In genomic region chr7:29410402-29410801, GRCm38 (mm10) we compare ENCODE assay signal across 16 mouse cellular contexts.
A peak's percentile ranks its signal among the peaks of the same experiment; 100 is the strongest.
DNase-seq lines count a peak whose midpoint lies in the region; ATAC-seq and TF ChIP-seq lines count a peak whose summit lies in the region.
"Had no signal": no experiment of that assay in that cellular context is flagged by ENCODE, and none has a peak within 500 bp of the region (broad histone marks: within the 10 kb centered on the region; RNA-seq: fewer than 3 reads in every experiment).

No protein-coding gene starts in this region.

- no peak for TF ChIP-seq CTCF in stomach, postnatal 0 days (IDR thresholded peaks at IDR 0.05; ENCODE audit: low read depth)

- H3K4me1 ChIP-seq in hindbrain, embryonic 16.5 days (ENCODE audit: control insufficient read depth, insufficient read depth, low read depth, low read length): peaks cover 20% of the 10 kb centered on the region
- peaks cover 21% of the 10 kb centered on the region for H3K4me1 ChIP-seq in hindbrain, embryonic 12.5 days
- peaks cover 14% of the 10 kb centered on the region for H3K4me1 ChIP-seq in midbrain, embryonic 11.5 days (ENCODE audit: control insufficient read depth, insufficient read depth, low read length)
- H3K4me1 ChIP-seq in midbrain, embryonic 16.5 days (ENCODE audit: control insufficient read depth, insufficient read depth, low read length): no peaks in the 10 kb centered on the region
- peaks cover 9% of the 10 kb centered on the region; the same call in 1 of the 2 replicates for H3K4me1 ChIP-seq in midbrain, embryonic 14.5 days (ENCODE audit: control insufficient read depth, insufficient read depth, low read length)
- peaks cover 8% of the 10 kb centered on the region; the same call in 1 of the 2 replicates for H3K4me1 ChIP-seq in stomach, postnatal 0 days (replicated peaks; ENCODE audit: control insufficient read depth, insufficient read depth)

- TF ChIP-seq EP300 in stomach, postnatal 0 days (optimal IDR thresholded peaks at IDR 0.05): no peak

- H3K4me2 ChIP-seq in hindbrain, embryonic 16.5 days (ENCODE audit: low read length): no peak overlapping the region
- no peak overlapping the region for H3K4me2 ChIP-seq in hindbrain, embryonic 12.5 days (replicated peaks)
- no peak overlapping the region for H3K4me2 ChIP-seq in midbrain, embryonic 11.5 days
- H3K4me2 ChIP-seq in midbrain, embryonic 16.5 days (ENCODE audit: low read length): no peak overlapping the region
- H3K4me2 ChIP-seq in midbrain, embryonic 14.5 days (ENCODE audit: low read length): no peak overlapping the region
- H3K4me2 ChIP-seq in stomach, postnatal 0 days (replicated peaks; ENCODE audit: low read depth): no peak overlapping the region
- H3K4me2 ChIP-seq: liver, embryonic 11.5 days; midbrain, embryonic 12.5 days had no signal

- DNase-seq in midbrain, embryonic 11.5 days (ENCODE audit: low spot score, missing footprints): no peak
- DNase-seq in midbrain, embryonic 14.5 days: no peak
- DNase-seq in stomach, postnatal 0 days (ENCODE audit: low spot score): peak; percentile 46
- no peak for DNase-seq in left cerebral cortex, adult 11 months (ENCODE audit: low spot score)
- DNase-seq: adrenal gland, postnatal 14 days; cerebellum, adult 11-12 months; gastrocnemius, postnatal 25 days; kidney, postnatal 4 days; lung, postnatal 14 days had no signal

- 83% methylated on average over 8 of the region's 8 CpGs for WGBS in hindbrain, embryonic 16.5 days
- 86% methylated on average over 8 of the region's 8 CpGs for WGBS in hindbrain, embryonic 12.5 days
- WGBS in midbrain, embryonic 11.5 days: 85% methylated on average over 8 of the region's 8 CpGs
- 81% methylated on average over 8 of the region's 8 CpGs for WGBS in midbrain, embryonic 16.5 days
- 79% methylated on average over 8 of the region's 8 CpGs for WGBS in midbrain, embryonic 14.5 days
- WGBS in stomach, postnatal 0 days: 68% methylated on average over 8 of the region's 8 CpGs

- H3K9ac ChIP-seq in hindbrain, embryonic 16.5 days (ENCODE audit: low read depth, low read length): no peak overlapping the region
- H3K9ac ChIP-seq in hindbrain, embryonic 12.5 days: no peak overlapping the region
- H3K9ac ChIP-seq in midbrain, embryonic 11.5 days (ENCODE audit: low read length): no peak overlapping the region
- no peak overlapping the region for H3K9ac ChIP-seq in midbrain, embryonic 16.5 days (ENCODE audit: low read depth, low read length)
- H3K9ac ChIP-seq in midbrain, embryonic 14.5 days (replicated peaks; ENCODE audit: low read length): no peak overlapping the region
- H3K9ac ChIP-seq in stomach, postnatal 0 days (ENCODE audit: low read length): 0 out of 2 replicates have a peak overlapping the region, but pooled peaks have one; percentile 4
- H3K9ac ChIP-seq: midbrain, embryonic 12.5 days had no signal

- H3K27me3 ChIP-seq in hindbrain, embryonic 16.5 days (replicated peaks; ENCODE audit: control insufficient read depth, insufficient read depth, low read length): no peaks in the 10 kb centered on the region
- H3K27me3 ChIP-seq in hindbrain, embryonic 12.5 days: no peaks in the 10 kb centered on the region
- H3K27me3 ChIP-seq in midbrain, embryonic 11.5 days (ENCODE audit: control insufficient read depth, insufficient read depth, low read length): no peaks in the 10 kb centered on the region
- no peaks in the 10 kb centered on the region for H3K27me3 ChIP-seq in midbrain, embryonic 16.5 days (ENCODE audit: control insufficient read depth, insufficient read depth, low read depth, low read length)
- no peaks in the 10 kb centered on the region for H3K27me3 ChIP-seq in midbrain, embryonic 14.5 days (ENCODE audit: control insufficient read depth, insufficient read depth, low read length)
- H3K27me3 ChIP-seq in stomach, postnatal 0 days (ENCODE audit: control insufficient read depth, insufficient read depth, low read length): no peaks in the 10 kb centered on the region
- H3K27me3 ChIP-seq: midbrain, embryonic 12.5 days; Patski had no signal

- H3K36me3 ChIP-seq in hindbrain, embryonic 16.5 days (ENCODE audit: control insufficient read depth, insufficient read depth, low read length): no peaks in the 10 kb centered on the region
- no peaks in the 10 kb centered on the region for H3K36me3 ChIP-seq in hindbrain, embryonic 12.5 days
- no peaks in the 10 kb centered on the region for H3K36me3 ChIP-seq in midbrain, embryonic 11.5 days (ENCODE audit: control insufficient read depth, insufficient read depth, low read length)
- H3K36me3 ChIP-seq in midbrain, embryonic 16.5 days (ENCODE audit: control insufficient read depth, insufficient read depth, low read length): no peaks in the 10 kb centered on the region
- H3K36me3 ChIP-seq in midbrain, embryonic 14.5 days (ENCODE audit: control insufficient read depth, insufficient read depth, low read length): no peaks in the 10 kb centered on the region
- no peaks in the 10 kb centered on the region for H3K36me3 ChIP-seq in stomach, postnatal 0 days (ENCODE audit: control insufficient read depth, insufficient read depth, low read length)
- H3K36me3 ChIP-seq: midbrain, embryonic 12.5 days had no signal

- no peak overlapping the region; the same call in 1 of the 2 replicates for H3K27ac ChIP-seq in hindbrain, embryonic 16.5 days (ENCODE audit: low read depth, low read length)
- no peak overlapping the region for H3K27ac ChIP-seq in hindbrain, embryonic 12.5 days
- no peak overlapping the region for H3K27ac ChIP-seq in midbrain, embryonic 11.5 days (ENCODE audit: low read depth, low read length)
- no peak overlapping the region for H3K27ac ChIP-seq in midbrain, embryonic 16.5 days (ENCODE audit: low read length)
- H3K27ac ChIP-seq in midbrain, embryonic 14.5 days (replicated peaks; ENCODE audit: low read depth, low read length): 0 out of 2 replicates have a peak overlapping the region, but pooled peaks have one; percentile 13
- no peak overlapping the region for H3K27ac ChIP-seq in stomach, postnatal 0 days (replicated peaks)

- no peaks in the 10 kb centered on the region for H3K9me3 ChIP-seq in hindbrain, embryonic 16.5 days (ENCODE audit: control insufficient read depth, low read length)
- no peaks in the 10 kb centered on the region for H3K9me3 ChIP-seq in hindbrain, embryonic 12.5 days (replicated peaks)
- H3K9me3 ChIP-seq in midbrain, embryonic 11.5 days (ENCODE audit: control insufficient read depth, low read length): no peaks in the 10 kb centered on the region
- no peaks in the 10 kb centered on the region for H3K9me3 ChIP-seq in midbrain, embryonic 16.5 days (replicated peaks; ENCODE audit: control insufficient read depth, low read length, poor library complexity, severe bottlenecking)
- H3K9me3 ChIP-seq in midbrain, embryonic 14.5 days (ENCODE audit: control insufficient read depth, low read length): no peaks in the 10 kb centered on the region
- no peaks in the 10 kb centered on the region for H3K9me3 ChIP-seq in stomach, postnatal 0 days (ENCODE audit: control insufficient read depth, low read length)
- H3K9me3 ChIP-seq: midbrain, embryonic 12.5 days had no signal

- peak; percentile 41; the same call in 1 of the 2 replicates for ATAC-seq in hindbrain, embryonic 16.5 days
- ATAC-seq in hindbrain, embryonic 12.5 days (ENCODE audit: low FRiP score): no peak
- ATAC-seq in midbrain, embryonic 11.5 days (ENCODE audit: low FRiP score): peak; percentile 12; the same call in 1 of the 2 replicates
- ATAC-seq in midbrain, embryonic 16.5 days: no peak
- ATAC-seq in midbrain, embryonic 14.5 days (ENCODE audit: low FRiP score, low TSS enrichment): no peak
- peak; percentile 75 for ATAC-seq in stomach, postnatal 0 days (ENCODE audit: low FRiP score, low TSS enrichment)
- ATAC-seq: activated CD4-positive, CD25-positive, alpha-beta regulatory T cell, adult 4 months; Patski had no signal

- no peak overlapping the region for H3K4me3 ChIP-seq in hindbrain, embryonic 16.5 days (ENCODE audit: low read length)
- no peak overlapping the region for H3K4me3 ChIP-seq in hindbrain, embryonic 12.5 days
- H3K4me3 ChIP-seq in midbrain, embryonic 11.5 days (ENCODE audit: low read depth, low read length): no peak overlapping the region
- no peak overlapping the region for H3K4me3 ChIP-seq in midbrain, embryonic 16.5 days (ENCODE audit: low read depth, low read length)
- H3K4me3 ChIP-seq in midbrain, embryonic 14.5 days (replicated peaks; ENCODE audit: low read depth, low read length): no peak overlapping the region
- no peak overlapping the region for H3K4me3 ChIP-seq in stomach, postnatal 0 days (ENCODE audit: low read depth, low read length)
- H3K4me3 ChIP-seq: midbrain, embryonic 12.5 days had no signal

Comparison
In these comparisons a context has a peak if more than half of its experiments do, and no peak if none do; other contexts are left out.
1. ATAC-seq: peak in hindbrain, embryonic 16.5 days (single experiment), midbrain, embryonic 11.5 days (single experiment) and stomach, postnatal 0 days (single experiment); none in hindbrain, embryonic 12.5 days (single experiment), midbrain, embryonic 16.5 days (single experiment) and midbrain, embryonic 14.5 days (single experiment).